Mouse (Mus musculus): ENCODE data around the gene Eddm3b.

- TF ChIP-seq CTCF (IDR thresholded peaks at IDR 0.05; ENCODE audit: low read depth, low read length) (no peak), EP300 (IDR thresholded peaks at IDR 0.05; ENCODE audit: insufficient read depth, low read depth, low read length) (no peak), POLR2A (IDR thresholded peaks at IDR 0.05; ENCODE audit: insufficient read depth, low read length) (no peak)
Observed at GRCm38 (mm10) chr14:51068956-51069355, 45.3 kb upstream of the Eddm3b start.
